Mouse (Mus musculus) heart, postnatal 10 days (tissue): ENCODE measurements around the gene Hivep3. TPM values are rescaled to one million over a fixed set of nuclear protein-coding genes. Genes with fewer than 3 reads are reported as not detected.

Experiments used
- DNase-seq, 2 experiments: peaks; one replicate each; pipeline ENCODE4 v3.0.0; 2021
- intact Hi-C: fragments of 180-260 bp; cut with DNase I; formaldehyde crosslinking; loops from one replicate; pipeline ENCODE4 v1.15.1; 2025
- total RNA-seq, 2 experiments: library from RNA; stranded (reverse); gene quantifications; 2 replicates each; pipeline ENCODE4 v1.2.3; 2021

The Hivep3 gene
- total RNA-seq, 2 experiments from 2014 or later, result 5.7 to 5.9 TPM

- no peak for DNase-seq
- intact Hi-C loops, result no loop called here
These were observed 163.7 kb downstream of the Hivep3 start for GRCm38 (mm10) chr4:119897054-119897855.

GRCm38 (mm10) chr4:119901556-119902491 is 168.2 kb downstream of the Hivep3 start:
- peak; percentile 75 to 79 for DNase-seq
- intact Hi-C loops, result no loop called here

- DNase-seq, result peak in 1 of 2 experiments; percentile 43
- intact Hi-C loops, result no loop called here
These were observed 169.7 kb downstream of the Hivep3 start for GRCm38 (mm10) chr4:119903328-119903727.

- peak; percentile 40 to 61 for DNase-seq
- intact Hi-C loops, result no loop called here
These were observed 170.2 kb downstream of the Hivep3 start for GRCm38 (mm10) chr4:119903806-119904205.

DNA sequence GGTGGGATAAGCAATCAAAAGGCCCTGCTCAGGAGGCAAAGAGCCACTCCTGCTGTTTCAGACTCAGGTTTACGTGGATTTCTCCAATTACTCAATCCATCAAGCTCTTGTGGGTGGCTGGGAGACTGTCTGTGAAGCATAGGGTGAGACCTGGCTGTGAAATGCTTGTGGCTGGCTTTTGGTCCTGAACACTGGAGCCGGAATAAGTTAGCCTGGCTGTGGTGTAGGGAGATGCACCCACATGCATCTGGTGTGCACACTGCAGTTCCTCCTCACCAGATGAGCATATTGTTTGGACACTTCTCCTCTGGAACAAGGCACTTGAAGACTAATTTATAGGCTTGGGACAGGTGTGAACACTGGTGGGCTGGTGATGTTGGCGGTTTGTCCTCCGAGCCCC is 170.7 kb downstream of the Hivep3 start:
- DNase-seq, result no peak

DNA sequence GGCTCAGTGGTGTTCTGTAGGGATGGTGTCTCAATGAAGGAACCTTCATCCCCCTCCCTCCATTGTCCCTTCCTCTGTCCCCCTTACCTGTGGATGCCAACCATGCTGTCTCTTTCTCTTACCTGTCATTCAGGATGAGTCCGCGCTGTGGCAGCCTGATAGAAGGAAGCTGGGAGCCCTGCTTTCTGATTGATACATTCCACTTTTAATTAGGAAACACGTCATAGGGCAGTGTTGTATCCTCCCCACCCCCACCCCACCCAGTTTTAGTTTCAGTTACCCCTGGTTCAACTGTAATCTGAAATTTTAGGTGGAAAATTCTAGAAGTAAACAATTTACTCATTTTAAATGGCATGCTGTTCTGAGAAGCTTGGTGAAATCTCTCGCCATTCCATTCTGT is 173.5 kb downstream of the Hivep3 start:
- no peak for DNase-seq
- intact Hi-C loops, result no loop called here

More for the DNA sequence above, 170.7 kb downstream of the Hivep3 start:
- intact Hi-C loops, result no loop called here

DNA sequence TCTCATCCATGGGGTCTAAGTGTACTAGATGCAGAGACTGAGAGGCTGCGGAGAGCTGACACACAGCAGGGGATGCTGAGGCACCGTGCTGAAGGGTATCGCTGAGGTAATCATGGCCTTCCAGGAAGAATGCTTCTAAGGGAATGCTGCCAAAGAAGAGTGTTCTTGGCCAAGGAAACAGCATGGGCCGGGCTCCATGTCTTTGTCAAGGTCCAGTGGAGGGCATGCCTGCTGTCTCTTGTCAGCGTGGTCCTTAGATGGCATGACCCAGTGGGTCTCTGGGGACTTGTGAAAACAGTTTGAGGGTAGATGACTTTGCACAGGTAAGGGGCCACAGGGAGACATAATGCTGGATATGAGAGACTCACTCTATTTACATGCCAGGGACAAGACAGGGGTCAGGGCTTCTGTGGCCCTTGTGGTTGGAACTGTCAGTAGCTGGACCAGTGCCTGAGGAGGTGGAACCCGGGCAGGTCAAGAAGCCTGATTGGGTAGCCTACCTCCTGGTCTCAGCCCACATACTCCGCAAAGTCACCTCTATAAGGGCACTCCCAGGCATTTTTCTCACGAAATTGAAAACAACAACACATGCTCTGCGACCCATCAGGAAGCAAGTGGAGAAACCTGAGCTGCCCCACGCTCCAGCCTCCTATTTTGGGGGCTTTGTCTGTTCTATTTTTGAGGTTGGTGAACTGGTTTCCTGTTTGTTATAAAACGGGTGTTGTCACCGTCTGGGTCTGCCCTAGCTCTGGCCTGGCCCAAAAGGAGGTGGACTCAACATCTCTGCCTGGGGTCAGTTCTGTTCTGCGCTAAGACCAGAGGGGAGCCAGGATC is 177.7 kb downstream of the Hivep3 start:
- intact Hi-C loops, result no loop called here
- DNase-seq, result peak; percentile 52 to 53

GRCm38 (mm10) chr4:119912216-119912615 is 178.6 kb downstream of the Hivep3 start:
- intact Hi-C loops, result no loop called here
- no peak for DNase-seq

- intact Hi-C loops, result no loop called here
- DNase-seq, result no peak
These were observed 180.6 kb downstream of the Hivep3 start for GRCm38 (mm10) chr4:119914194-119914593.

DNA sequence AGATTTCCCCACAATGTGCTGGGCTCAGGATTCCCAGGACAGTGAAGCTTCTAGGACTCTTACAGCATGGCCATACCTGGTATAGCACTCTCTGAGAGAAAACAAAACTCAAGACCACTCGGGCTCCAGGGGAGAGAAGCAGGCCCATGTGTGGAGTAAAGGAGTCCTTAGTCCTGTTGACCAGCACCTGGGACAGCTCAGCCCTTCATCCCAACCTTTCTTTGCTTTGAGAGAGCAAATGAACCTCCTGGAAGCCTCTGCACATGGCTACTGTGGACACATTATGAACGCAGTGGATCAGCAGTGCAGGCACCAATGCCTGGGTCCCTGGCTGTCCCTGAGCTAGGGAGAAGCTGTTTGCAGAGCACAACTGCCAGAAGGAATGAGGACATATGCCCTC is 181.5 kb downstream of the Hivep3 start:
- DNase-seq, result no peak
- intact Hi-C loops, result loop anchor here (5.0 kb wide), 1 partner anchor 212 kb away; no protein-coding TSS in a partner anchor

DNA sequence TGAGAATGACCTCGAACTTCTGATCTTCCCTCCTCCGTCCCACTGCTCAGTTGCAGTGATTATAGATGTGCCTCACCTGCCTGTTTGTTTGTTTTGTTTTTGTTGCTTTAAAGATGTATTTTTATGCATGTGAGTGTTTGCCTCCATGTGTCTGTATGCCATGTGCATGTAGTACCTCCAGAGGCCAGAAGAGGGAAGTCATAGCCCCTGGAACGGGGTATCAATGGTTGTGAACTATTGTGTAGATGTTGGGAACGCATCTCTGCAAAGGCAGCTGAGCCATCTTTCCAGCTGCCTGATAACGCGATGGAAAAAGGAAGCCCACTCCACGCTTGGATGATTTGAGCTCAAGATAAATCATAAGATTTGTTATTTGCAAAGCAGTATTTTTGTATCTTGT is 183.9 kb downstream of the Hivep3 start:
- peak; percentile 32 to 61 for DNase-seq
- intact Hi-C loops, result loop anchor here (5.0 kb wide), 1 partner anchor 210 kb away; no protein-coding TSS in a partner anchor

DNA sequence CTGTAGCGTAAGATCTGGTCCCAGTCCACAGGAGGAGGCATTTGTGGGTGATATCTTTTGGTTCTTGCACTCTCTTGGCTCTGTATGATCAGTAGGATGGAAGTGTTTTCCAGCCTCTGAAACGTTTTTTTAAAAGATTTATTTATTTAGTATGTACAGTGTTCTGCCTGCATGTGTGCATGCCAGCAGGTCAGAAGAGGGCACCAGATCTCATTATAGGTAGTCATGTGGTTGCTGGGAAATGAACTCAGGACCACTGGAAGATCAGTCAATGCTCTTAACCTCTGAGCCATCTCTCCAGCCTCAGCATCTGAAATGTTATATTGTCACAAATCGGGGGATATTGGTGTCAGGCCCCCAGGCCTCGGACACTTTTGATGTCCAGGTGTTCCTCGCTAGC is 185.8 kb downstream of the Hivep3 start:
- no peak for DNase-seq
- intact Hi-C loops, result loop anchor here (5.0 kb wide), 1 partner anchor 208 kb away; no protein-coding TSS in a partner anchor

- DNase-seq, result no peak
- intact Hi-C loops, result no loop called here
These were observed 187.6 kb downstream of the Hivep3 start for GRCm38 (mm10) chr4:119921022-119921717.

DNA sequence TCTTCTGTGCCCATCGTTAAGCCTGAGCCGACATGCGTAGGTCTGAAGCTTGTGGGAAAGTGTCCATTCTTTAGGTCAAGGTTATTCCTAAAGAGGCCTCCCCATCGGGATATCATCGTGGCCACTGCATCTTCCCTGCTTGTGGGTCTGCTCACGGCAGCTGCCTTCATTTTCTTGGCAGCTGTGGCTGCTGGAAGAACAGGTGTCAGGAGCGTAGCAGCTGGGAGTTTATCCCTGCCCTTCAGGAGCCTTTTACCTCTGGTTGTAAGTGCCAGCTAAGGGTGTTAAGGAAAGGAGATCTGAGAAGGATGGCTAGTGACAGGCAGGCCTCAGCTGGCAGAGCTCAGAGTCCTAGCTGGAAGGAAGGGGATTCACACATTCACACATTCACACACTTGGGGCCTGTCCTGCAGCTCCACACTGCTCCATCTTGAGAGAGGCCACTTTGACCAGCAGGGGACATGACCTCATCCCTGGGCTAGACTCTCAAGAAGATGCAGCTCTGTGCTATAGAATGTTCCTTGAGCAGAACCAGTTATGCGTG is 188.2 kb downstream of the Hivep3 start:
- no peak for DNase-seq
- intact Hi-C loops, result no loop called here

DNA sequence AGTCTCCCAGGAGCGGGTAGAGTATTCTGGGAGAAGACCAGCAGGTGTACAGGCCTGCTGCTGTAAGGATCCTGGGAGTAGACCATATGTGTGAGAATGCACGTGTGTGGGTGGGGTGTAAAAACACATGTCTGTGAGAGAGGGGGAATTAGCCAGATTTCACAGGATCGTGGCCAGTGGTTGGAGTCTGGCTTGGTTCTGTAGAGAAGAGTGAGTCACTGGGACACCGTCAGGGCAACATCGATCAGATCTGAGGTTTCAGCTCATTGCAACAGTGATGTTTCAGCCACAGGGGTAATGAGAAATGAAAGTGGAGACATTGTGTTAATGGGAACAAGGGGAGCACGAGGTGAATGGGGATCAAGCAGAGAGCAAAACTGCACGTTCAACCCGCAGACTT is 189.4 kb downstream of the Hivep3 start:
- DNase-seq, result no peak
- intact Hi-C loops, result no loop called here

- intact Hi-C loops, result no loop called here
- no peak for DNase-seq
These were observed 189.8 kb downstream of the Hivep3 start for GRCm38 (mm10) chr4:119923410-119923809.

GRCm38 (mm10) chr4:119925052-119925451 is 191.5 kb downstream of the Hivep3 start:
- intact Hi-C loops, result no loop called here
- DNase-seq, result no peak

DNA sequence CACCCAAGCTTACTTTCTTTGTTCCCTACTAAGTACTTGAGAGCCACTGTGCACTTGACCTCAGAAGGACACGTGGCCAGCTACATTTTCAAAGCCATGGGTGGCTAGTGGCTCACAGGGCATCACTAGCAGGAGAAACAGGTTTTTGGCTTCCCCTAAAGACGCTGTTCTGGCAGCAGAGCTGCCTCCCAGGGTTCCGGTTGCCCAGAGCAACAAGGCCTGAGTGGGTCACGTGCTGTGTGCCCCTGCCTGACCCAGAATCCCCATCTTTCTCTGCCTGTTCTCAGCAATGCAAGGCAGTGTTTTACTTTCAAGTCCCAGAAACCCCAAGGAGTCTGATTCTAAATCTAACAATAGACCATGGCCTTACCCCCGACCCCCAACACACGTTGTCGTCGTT is 198.3 kb downstream of the Hivep3 start:
- intact Hi-C loops, result no loop called here
- no peak for DNase-seq

- DNase-seq, result no peak
These were observed 199.1 kb downstream of the Hivep3 start for GRCm38 (mm10) chr4:119932549-119933257.

More at GRCm38 (mm10) chr4:119932549-119933257, 199.1 kb downstream of the Hivep3 start:
- intact Hi-C loops, result no loop called here
